Mouse (Mus musculus) kidney, postnatal 25 days (tissue): ENCODE results near the gene D130043K22Rik.
"Not testable (repeated sequence)": the region's sequence is repeated elsewhere in the genome, so short reads cannot be mapped to it uniquely, and the experiment has no call there.

ENCODE experiments used
- DNase-seq, 2 experiments: peaks; one replicate each; pipeline ENCODE4 v3.0.0; 2021; ENCODE audit warnings: mixed read lengths in 2 of 2

Gene D130043K22Rik

GRCm38 (mm10) chr13:24832131-24832810 is 12.7 kb upstream of the D130043K22Rik start:
- no peak for DNase-seq

GRCm38 (mm10) chr13:24832811-24833155 is 12.2 kb upstream of the D130043K22Rik start:
- DNase-seq = no peak

- not testable (repeated sequence) for DNase-seq
Measured at GRCm38 (mm10) chr13:24837765-24838164, 7.2 kb upstream of the D130043K22Rik start.

- no peak for DNase-seq
Measured at GRCm38 (mm10) chr13:24839831-24840230, 5.1 kb upstream of the D130043K22Rik start.

GRCm38 (mm10) chr13:24841702-24842101 is 3.2 kb upstream of the D130043K22Rik start:
- DNase-seq = no peak

- DNase-seq = peak in 1 of 2 experiments; percentile 46
Measured at GRCm38 (mm10) chr13:24849318-24849717, 4.4 kb downstream of the D130043K22Rik start.

GRCm38 (mm10) chr13:24851989-24852388 is 7.1 kb downstream of the D130043K22Rik start:
- no peak for DNase-seq

- DNase-seq = no peak
Measured at GRCm38 (mm10) chr13:24852570-24852969, 7.6 kb downstream of the D130043K22Rik start.

GRCm38 (mm10) chr13:24859115-24859514 is 14.2 kb downstream of the D130043K22Rik start:
- DNase-seq = no peak

GRCm38 (mm10) chr13:24861084-24861483 is 16.1 kb downstream of the D130043K22Rik start:
- no peak for DNase-seq

- DNase-seq = peak in 1 of 2 experiments; percentile 29
Measured at GRCm38 (mm10) chr13:24862021-24862420, 17.1 kb downstream of the D130043K22Rik start.

GRCm38 (mm10) chr13:24862520-24862919 is 17.6 kb downstream of the D130043K22Rik start:
- peak; percentile 72 to 80 for DNase-seq

- no peak for DNase-seq
Measured at GRCm38 (mm10) chr13:24866430-24867402, 21.8 kb downstream of the D130043K22Rik start.

- no peak for DNase-seq
Measured at GRCm38 (mm10) chr13:24867789-24868188, 22.9 kb downstream of the D130043K22Rik start.

- no peak for DNase-seq
Measured at GRCm38 (mm10) chr13:24868233-24868632, 23.3 kb downstream of the D130043K22Rik start.

GRCm38 (mm10) chr13:24879359-24880040 is 34.6 kb downstream of the D130043K22Rik start:
- peak; percentile 85 to 92 for DNase-seq

GRCm38 (mm10) chr13:24880208-24880607 is 35.3 kb downstream of the D130043K22Rik start:
- peak in 1 of 2 experiments; percentile 6 for DNase-seq

- DNase-seq = peak; percentile 79 to 91
Measured at GRCm38 (mm10) chr13:24880704-24881103, 35.8 kb downstream of the D130043K22Rik start.

- DNase-seq = peak; percentile 57 to 70
Measured at GRCm38 (mm10) chr13:24882411-24882810, 37.5 kb downstream of the D130043K22Rik start.

GRCm38 (mm10) chr13:24889554-24889953 is 44.6 kb downstream of the D130043K22Rik start:
- DNase-seq = peak; percentile 67 to 86

- DNase-seq = peak; percentile 63 to 74
Measured at GRCm38 (mm10) chr13:24892516-24892915, 47.6 kb downstream of the D130043K22Rik start.

- DNase-seq = peak; percentile 44 to 75
Measured at GRCm38 (mm10) chr13:24893880-24894279, 48.9 kb downstream of the D130043K22Rik start.

- peak in 1 of 2 experiments; percentile 5 for DNase-seq
Measured at GRCm38 (mm10) chr13:24901916-24902315, 57.0 kb downstream of the D130043K22Rik start.
